Mouse (Mus musculus) heart, embryonic 13.5 days (tissue): Measurements from ENCODE around the gene Gm7544. TPM values are rescaled to one million over a fixed set of nuclear protein-coding genes. Genes with fewer than 3 reads are reported as not detected.
"Not testable (repeated sequence)": the region's sequence is repeated elsewhere in the genome, so short reads cannot be mapped to it uniquely, and the experiment has no call there.

Experiments used
- ATAC-seq: fragments of 200-750 bp; cut with Nextera tagmentation; 2 replicates; pipeline ENCODE4 v1.8.0; 2017; ENCODE audit warnings: moderate TSS enrichment; ENCODE audit not compliant: insufficient number of reproducible peaks, low FRiP score, low TSS enrichment; ENCODE audit errors: extremely low read depth
- H3K27ac ChIP-seq: fragments of 300-500 bp; sonication (generic); replicated peaks from 2 replicates; pipeline ENCODE4 v1.5.1; 2015; ENCODE audit warnings: moderate library complexity, mild to moderate bottlenecking, inconsistent platforms
- H3K27me3 ChIP-seq: fragments of 300-500 bp; sonication (generic); replicated peaks from 2 replicates; pipeline ENCODE4 v1.6.1; 2015; ENCODE audit warnings: mild to moderate bottlenecking, inconsistent platforms
- H3K36me3 ChIP-seq: fragments of 300-500 bp; sonication (generic); 2 replicates; pipeline ENCODE4 v1.6.1; 2015; ENCODE audit warnings: mild to moderate bottlenecking, inconsistent platforms
- H3K4me1 ChIP-seq: fragments of 300-500 bp; sonication (generic); 2 replicates; pipeline ENCODE4 v1.6.1; 2015; ENCODE audit warnings: inconsistent platforms
- H3K4me2 ChIP-seq: fragments of 300-500 bp; sonication (generic); 2 replicates; pipeline ENCODE4 v1.6.1; 2015; ENCODE audit warnings: inconsistent platforms, mild to moderate bottlenecking, moderate library complexity
- H3K4me3 ChIP-seq: fragments of 300-500 bp; sonication (generic); 2 replicates; pipeline ENCODE4 v1.5.1; 2015; ENCODE audit warnings: moderate library complexity, mild to moderate bottlenecking, inconsistent platforms
- H3K9ac ChIP-seq: fragments of 300-500 bp; sonication (generic); 2 replicates; pipeline ENCODE4 v1.6.1; 2015; ENCODE audit warnings: inconsistent platforms, mild to moderate bottlenecking, moderate library complexity
- H3K9me3 ChIP-seq: fragments of 300-500 bp; sonication (generic); 2 replicates; pipeline ENCODE4 v1.6.1; 2016; ENCODE audit warnings: inconsistent platforms
- WGBS: fragments of 180-500 bp; shearing (Covaris S2); methylation state at CpG from one replicate; pipeline ENCODE4 v1.1.7; 2015; ENCODE audit warnings: mixed read lengths; 5-methylcytosine and 5-hydroxymethylcytosine counted together
- polyA plus RNA-seq: library from polyadenylated mRNA; unstranded; fragments of >200 nt; fragmentation: Nextera tagmentation; extraction: Ambion mirVana; gene quantifications from 2 replicates; pipeline ENCODE4 v1.2.1, GENCODE M21; 2015

Gene Gm7544
- polyA plus RNA-seq, 1 experiment from 2014 or later: not detected

DNA sequence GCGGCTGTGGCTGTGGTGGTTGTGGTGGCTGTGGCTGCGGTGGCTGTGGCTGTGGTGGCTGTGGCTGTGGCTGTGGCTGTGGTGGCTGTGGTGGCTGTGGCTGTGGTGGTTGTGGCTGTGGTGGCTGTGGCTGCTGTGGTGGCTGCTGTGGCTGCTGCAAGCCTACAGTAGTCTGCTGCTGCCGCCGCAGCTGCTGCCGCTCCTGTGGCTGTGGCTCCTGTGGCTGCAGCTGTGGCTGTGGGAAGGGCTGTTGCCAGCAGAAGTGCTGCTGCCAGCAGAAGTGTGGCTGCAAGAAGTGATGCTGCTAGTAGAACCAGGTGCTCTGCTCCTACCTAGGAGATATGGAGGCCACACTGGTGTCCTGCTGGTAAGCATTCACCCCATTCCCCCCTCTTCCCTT lies 42.4 kb downstream of the Gm7544 start:
- not testable (repeated sequence) for H3K9me3 ChIP-seq, H3K36me3 ChIP-seq, ATAC-seq, H3K4me3 ChIP-seq, H3K27me3 ChIP-seq, H3K4me1 ChIP-seq, H3K27ac ChIP-seq, H3K9ac ChIP-seq, H3K4me2 ChIP-seq
- WGBS: 100% methylated on average over 1 of the region's 5 CpGs

- Histone ChIP-seq H3K4me3 (no peak within 1 kb of the TSS), H3K36me3 (peaks cover 3% of the 10 kb centered on the region; the same call in 1 of the 2 replicates), H3K4me2 (no peak within 1 kb of the TSS), H3K9ac (no peak within 1 kb of the TSS), H3K9me3 (no peaks in the 10 kb centered on the region), H3K4me1 (no peaks in the 10 kb centered on the region), H3K27me3 (no peaks in the 10 kb centered on the region), H3K27ac (no peak within 1 kb of the TSS)
- 68% methylated on average over 2 of the region's 3 CpGs for WGBS
- no peak for ATAC-seq
Observed at GRCm38 (mm10) chr1:82913025-82913424, 42.8 kb downstream of the Gm7544 start, which contains the start of gene A030005L19Rik. TSS of gene A030005L19Rik (plus strand) at chr1:82913325.

- Histone ChIP-seq H3K4me1 (peaks cover 16% of the 10 kb centered on the region), H3K4me2 (no peak overlapping the region), H3K27me3 (no peaks in the 10 kb centered on the region), H3K4me3 (no peak overlapping the region), H3K27ac (peak overlapping the region; percentile 39; the same call in 1 of the 2 replicates), H3K36me3 (peaks cover 37% of the 10 kb centered on the region), H3K9me3 (no peaks in the 10 kb centered on the region), H3K9ac (no peak overlapping the region)
- WGBS: 49% methylated on average over 3 of the region's 3 CpGs
- ATAC-seq: no peak
Observed at GRCm38 (mm10) chr1:82905886-82906285, 49.9 kb downstream of the Gm7544 start.

Other genes starting within 250 kb of the Gm7544 start
- 187 and 214 TPM in 2 replicates for gene Mff, start 231.1 kb downstream of the Gm7544 start, polyA plus RNA-seq
- gene Tm4sf20, start 187.6 kb downstream of the Gm7544 start, polyA plus RNA-seq: not detected in 2 replicates
- gene Gm47791, start 184.8 kb downstream of the Gm7544 start, polyA plus RNA-seq: not detected in 2 replicates
- gene Agfg1, start 116.5 kb downstream of the Gm7544 start, polyA plus RNA-seq: 29.0 and 29.3 TPM in 2 replicates
- gene A030005L19Rik, start 42.7 kb downstream of the Gm7544 start, polyA plus RNA-seq: 0.19 TPM in 2 replicates
- gene A030014E15Rik, start 31.1 kb downstream of the Gm7544 start, polyA plus RNA-seq: not detected in 2 replicates
- not detected in 2 replicates for gene Gm6217, start 24.6 kb downstream of the Gm7544 start, polyA plus RNA-seq
- not detected in 2 replicates for gene A030003K21Rik, start 12.6 kb downstream of the Gm7544 start, polyA plus RNA-seq
- not detected in 2 replicates for gene Gm47955, start 4.3 kb upstream of the Gm7544 start, polyA plus RNA-seq
- not detected in 2 replicates for gene Gm47959, start 44.5 kb upstream of the Gm7544 start, polyA plus RNA-seq
- gene Slc19a3, start 82.4 kb upstream of the Gm7544 start, polyA plus RNA-seq: 1.6 and 2.0 TPM in 2 replicates
- gene Krtap28-10, start 86.5 kb upstream of the Gm7544 start, polyA plus RNA-seq: not detected in 2 replicates
- gene Gm47969, start 88.9 kb upstream of the Gm7544 start, polyA plus RNA-seq: not detected in 2 replicates
- gene A030005K14Rik, start 103.4 kb upstream of the Gm7544 start, polyA plus RNA-seq: not detected in 2 replicates
- gene Krtap28-13, start 104.9 kb upstream of the Gm7544 start, polyA plus RNA-seq: not detected in 2 replicates
- 0.25 and 0.47 TPM in 2 replicates for gene Ccl20, start 160.8 kb upstream of the Gm7544 start, polyA plus RNA-seq
- gene Daw1, start 203.7 kb upstream of the Gm7544 start, polyA plus RNA-seq: not detected in 2 replicates